Mouse (Mus musculus): ENCODE results near the gene Ccdc28b.

Ccdc28b gene

DNA sequence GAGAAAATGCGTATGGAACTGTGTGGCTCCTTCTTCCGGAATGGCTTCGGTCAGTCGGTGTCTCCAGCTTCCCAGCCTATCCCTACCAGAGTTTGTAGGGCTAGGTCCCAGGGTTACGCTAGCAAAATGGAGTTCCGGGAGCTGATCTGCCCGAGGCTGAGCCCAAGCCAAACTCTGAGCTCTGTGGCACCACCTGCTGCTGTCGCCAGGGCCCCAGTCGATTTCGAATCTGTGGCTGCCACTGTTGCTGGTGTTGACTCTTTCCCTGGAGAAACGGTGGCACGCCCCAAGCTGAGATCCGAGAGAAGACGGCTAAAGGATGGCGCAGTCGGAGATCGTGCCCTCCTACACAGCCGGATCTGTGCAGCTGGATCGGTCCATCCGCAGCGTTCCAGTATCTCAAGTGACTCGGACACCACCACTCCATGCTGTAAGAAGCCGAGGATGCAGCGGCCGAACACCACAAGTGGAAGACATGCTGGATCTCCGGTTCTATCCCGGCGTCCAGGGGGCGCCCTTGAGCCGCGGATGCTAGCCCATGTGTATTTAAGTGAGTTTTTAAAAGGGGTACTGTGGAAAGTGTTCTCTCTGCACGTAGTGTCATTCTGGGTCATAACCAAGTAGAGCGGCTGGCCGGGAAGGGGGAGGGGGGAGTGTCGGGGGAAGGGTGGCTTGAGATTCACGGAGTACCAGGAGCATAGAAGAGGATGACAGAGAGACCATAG is 38.7 kb downstream of the Ccdc28b start:
- peak; percentile 74 for DNase-seq (ENCODE audit: low spot score)

DNA sequence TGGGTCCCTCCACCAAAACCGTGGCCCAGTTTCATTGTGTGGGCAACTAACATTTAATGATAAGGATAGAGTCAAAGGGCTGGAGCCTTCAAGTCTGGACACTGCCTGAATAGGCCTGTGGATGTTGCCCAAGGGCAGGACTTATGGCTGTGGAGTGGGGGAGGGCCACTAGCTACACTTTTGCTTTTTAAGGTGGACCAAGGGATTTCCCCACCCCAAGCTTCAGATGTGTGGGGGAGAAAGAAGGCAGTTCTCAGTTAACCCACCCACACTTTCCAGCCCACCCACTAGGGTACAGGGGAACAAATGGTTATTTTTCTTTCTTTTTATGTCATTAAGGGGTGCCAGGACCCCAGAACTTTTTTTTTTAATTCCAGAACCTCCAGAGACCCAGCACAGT is 39.4 kb downstream of the Ccdc28b start:
- no peak for DNase-seq (ENCODE audit: low spot score)

DNA sequence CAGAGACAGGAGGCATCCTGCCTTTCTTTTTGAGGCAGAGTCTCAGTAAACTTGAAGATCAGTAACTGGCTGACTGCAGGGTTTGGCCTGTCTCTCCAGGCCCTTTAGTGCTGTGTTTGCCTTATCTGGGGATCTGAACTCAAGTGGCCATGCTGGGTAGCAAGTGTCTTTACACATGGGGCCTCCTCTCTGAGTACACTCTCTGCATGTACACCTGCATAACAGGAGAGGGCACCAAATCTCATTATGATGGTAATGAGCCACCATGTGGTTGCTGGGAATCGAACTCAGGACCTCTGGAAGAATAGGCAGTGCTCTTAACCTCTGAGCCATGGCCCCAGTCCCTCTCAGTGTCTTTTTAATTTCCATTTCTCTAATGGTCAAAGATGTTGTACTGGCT is 41.5 kb downstream of the Ccdc28b start:
- no peak for DNase-seq (ENCODE audit: low spot score)

DNA sequence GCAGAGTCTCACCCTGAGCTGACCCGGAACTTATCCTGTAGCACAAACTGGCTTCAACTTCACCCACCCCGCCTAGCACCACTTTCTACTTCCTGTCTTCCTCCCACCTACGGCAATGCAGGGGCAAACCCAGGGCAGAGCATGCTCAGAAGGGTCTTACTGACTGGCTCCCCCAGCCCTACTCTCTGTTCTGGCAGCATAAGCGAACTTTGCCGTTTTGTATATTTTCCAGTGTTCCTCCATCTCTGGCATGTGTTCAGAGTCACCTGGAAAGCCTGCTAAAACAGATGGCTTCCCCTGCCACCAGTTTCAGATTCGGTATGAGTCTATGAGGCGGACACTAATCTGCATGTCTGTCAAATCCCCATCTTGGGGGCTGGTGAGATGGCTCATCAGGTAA is 43.4 kb downstream of the Ccdc28b start:
- no peak for DNase-seq (ENCODE audit: low spot score)

DNA sequence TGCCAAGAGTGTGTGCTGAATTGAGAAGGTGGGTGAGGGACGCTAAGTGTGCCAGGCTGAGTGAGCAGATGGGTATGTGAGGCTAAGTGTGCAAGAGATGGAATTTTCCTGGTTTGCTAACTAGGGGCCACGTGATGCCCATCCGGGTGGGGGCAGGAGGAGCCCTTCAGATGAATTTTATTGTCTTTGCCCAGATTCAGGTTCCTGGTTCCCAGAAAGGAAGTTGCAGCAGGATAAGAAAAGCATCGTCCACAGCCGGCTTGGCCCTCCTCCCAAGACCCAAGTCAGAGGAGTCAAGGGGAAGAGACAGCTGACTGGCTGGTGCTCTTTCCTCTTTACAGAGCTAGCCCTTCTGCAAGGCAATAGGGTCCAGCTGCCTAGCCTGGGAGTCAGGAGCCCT is 45.3 kb downstream of the Ccdc28b start, which contains the start of gene Fam167b:
TSS of gene Fam167b (minus strand) at position 84 of the 400 bp plus-strand sequence.
- DNase-seq (ENCODE audit: low spot score), result no peak

DNA sequence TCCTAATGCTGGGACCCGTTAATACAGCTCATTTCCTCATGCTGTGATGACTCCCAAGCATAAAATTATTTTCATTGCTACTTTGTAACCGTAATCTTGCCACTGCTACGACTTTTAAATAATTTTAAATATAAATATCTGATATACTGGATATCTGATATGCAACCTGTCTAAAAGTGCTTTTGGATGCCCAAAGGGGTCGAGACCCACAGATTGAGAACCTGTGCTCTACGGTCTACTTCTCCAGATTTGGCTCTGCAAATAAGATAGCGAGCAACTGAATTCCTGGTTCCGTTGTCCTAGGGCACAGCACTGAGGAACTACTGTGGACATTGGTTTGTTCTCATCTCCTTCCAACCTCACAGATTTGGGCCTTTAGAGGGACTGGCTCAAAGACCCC is 46.1 kb downstream of the Ccdc28b start:
- DNase-seq (ENCODE audit: low spot score), result no peak

DNA sequence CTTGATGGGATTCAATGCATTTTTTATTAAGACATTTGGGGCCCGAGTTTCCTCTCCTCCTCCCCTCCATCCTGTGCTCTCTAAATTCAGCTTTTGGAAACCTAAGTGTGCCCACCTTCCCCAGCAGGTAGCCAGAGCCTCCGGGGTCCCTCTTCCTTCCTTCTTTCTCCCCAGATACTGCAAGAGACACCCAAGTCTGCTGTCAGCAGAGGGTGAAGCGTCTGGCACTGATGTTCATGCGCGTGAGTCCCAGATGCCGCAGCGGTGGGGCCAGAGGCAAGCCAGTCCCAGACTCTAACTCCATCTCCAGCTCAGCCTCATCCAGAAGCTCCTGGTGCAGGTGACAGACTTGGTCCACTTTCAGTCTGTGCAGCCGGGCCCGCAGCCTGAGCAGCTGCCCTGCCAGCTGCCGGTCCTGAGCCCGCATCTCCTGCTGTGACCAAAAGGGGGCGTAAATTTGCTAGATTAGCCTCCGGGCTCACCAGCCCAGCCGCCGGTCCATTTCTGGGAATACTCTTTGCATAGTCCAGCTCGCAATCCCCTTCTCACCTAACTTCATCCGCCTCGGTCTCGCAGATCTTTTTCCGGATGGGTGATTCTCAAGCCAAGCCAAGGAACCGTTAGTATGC is 46.8 kb downstream of the Ccdc28b start:
- DNase-seq (ENCODE audit: low spot score), result no peak

DNA sequence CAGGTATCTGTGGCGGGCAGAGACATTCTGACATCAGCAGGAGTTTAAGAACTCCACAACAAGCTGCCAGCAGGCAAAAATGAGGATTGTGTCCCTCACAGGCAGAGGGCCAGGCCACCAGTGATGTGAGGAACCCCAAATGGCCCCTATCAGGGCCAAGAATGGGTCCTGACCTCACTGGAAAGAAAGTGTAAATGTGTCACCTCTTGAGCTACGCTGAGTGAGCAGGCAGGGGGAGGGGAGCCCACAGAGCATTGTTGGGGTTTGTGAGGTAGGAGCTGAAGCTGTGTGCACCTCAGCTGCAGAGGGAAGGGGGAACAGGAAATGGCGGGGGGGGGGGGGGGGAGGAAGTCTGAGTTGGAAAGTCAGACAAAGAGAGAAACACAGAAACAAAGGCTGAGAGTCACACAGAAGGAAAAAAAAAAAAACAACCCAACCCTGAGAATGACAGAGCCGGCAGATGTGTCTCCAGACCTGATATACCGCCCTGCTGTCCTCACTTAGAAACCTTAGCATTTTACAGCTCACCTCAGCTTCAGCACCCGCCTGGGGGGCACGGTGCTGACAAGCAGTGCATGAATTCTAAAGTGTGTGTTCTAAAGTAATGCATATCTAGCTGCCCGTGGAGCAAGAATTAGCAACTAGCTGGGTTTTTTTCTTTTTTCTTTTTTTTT is 48.4 kb downstream of the Ccdc28b start:
- DNase-seq (ENCODE audit: low spot score), result no peak

DNA sequence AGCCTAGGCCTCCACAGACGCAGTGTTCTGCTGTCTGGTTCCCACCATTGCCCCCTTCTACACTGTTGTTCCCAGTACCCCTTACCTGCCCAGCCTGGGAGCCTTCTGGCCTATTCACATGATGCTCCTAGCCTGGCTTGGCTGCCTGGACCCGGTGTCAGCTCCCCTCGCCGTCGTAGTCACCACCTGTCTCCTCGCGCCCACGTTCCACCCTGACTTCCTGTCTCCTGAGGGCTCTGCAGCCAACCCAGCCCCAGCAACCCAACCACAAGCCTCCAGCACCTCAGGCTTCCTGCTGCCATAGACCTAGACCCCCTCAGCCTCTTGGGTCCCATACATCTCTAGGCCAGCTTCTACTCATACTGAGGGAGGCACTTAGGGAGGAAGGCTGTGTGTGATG is 50.3 kb downstream of the Ccdc28b start, which contains the start of gene Lck:
TSS of gene Lck (minus strand) at position 212 of the 400 bp plus-strand sequence.
- no peak for DNase-seq (ENCODE audit: low spot score)

DNA sequence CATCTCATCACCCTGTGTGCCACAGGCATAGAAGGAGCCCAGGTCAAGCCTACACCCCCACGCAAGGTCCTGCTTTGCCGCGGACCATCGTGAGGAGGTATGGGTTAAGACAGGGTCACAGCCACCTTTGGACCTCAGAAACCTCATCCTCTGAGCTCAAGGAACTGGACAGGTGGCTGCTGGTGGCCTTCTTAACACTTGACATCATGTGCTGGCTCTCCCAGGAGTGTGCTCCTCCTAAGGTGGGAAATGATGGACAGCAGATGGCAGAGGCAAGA is 50.7 kb downstream of the Ccdc28b start:
- DNase-seq (ENCODE audit: low spot score), result no peak

DNA sequence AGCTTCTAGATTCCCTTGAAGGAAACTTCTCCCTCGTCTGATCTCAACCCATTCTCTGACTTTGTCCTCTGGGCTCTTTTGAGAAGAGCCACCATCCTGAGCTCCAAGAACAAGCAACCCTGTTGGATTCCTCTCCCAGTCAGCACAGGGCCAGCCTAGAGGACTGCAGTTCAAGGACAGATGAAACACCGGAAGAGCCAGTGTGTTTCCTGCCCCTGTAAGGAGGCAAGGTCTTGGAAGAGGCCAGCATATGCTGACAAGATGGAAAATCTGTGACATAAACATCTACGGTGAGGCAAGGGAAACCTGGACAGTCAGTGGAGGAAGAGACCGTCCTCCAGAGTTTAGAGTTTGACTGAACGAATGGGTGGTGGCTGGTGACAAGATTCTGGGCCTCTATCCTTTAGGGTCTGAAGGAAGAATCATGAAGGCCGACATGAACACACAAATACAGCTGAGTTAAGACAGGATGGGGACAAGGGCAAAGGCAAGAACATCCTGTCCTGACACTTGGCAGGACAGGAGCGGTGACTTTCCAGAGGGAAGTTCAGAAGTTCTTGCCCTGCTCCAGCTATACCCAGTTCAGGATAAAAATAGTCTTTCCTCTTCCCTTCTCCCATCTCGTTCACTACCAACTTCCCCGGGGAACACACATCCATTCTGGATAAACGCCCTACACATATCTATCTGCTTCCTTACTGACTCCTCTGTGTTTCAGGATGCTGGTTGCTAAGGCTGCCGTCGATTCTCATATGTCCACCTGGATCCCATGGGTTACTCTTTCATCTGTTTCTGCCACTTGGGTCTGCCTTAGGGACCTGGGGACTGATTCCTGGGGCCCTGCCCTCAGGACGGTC is 51.3 kb downstream of the Ccdc28b start:
- no peak for DNase-seq (ENCODE audit: low spot score)

DNA sequence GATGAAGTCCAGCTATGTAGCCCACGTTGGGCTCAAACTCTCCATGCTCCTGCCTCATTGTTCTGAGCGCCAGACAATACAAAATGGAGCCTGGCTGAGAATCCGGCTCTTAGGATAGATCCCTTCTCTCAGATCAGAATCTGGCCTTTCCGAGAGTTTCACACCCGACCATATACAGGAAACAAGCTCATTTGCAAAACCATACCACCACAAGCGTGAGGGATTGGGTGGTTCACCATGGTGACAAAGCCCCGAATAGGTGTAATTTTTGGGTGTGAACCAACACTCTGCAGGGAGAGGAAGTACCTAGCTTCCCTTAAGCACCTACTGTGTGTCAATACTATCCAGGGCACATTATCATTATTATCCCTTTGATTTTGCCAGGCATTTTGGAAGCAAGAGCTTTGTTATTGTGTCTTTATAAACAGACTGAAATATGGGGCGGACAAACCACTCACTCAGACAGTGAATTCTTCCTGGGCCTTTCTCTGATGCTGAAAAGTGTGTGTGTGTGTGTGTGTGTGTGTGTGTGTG is 52.1 kb downstream of the Ccdc28b start:
- DNase-seq (ENCODE audit: low spot score), result no peak

DNA sequence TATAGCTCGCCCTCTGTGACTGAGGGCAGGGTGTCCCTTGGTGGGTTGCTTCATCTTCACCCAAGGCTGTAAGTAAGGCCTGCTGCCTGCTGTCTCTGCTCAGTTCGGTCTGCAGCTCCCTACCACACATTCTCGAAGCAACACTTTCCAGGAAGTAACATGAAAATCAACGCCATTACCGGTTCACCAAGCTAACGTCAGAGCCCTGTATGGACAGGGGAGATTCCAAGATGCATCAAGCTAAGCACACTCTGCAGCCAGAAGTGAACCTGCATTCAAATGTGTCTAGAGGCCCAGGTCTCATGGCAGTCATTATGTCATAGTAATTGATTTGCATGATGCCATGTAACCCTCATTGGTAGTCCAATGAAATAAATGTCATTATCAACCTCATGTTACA is 53.7 kb downstream of the Ccdc28b start:
- no peak for DNase-seq (ENCODE audit: low spot score)

Measured in layer of hippocampus, adult 9-10 months (tissue).